Mouse (Mus musculus) ES-E14 (cell line): ENCODE measurements around the gene Opa3.

ENCODE experiments used
- MAFK ChIP-seq: IDR thresholded peaks from 2 replicates; pipeline ENCODE4 v1.6.1; 2014; ENCODE audit warnings: mild to moderate bottlenecking, low read depth, low read length, inconsistent platforms; ENCODE audit not compliant: insufficient read depth
- ZC3H11A ChIP-seq: IDR thresholded peaks from 2 replicates; pipeline ENCODE4 v1.6.1; 2012; ENCODE audit warnings: low read depth, mild to moderate bottlenecking, inconsistent platforms, low read length, borderline replicate concordance

GRCm38 (mm10) chr7:19178443-19179092 is 49.6 kb upstream of the Opa3 start:
- TF ChIP-seq ZC3H11A (peak; percentile 51), MAFK (0 out of 2 replicates have a peak, but pooled peaks have one; percentile 8)
